Comparison of ENCODE assay signal across 23 mouse cellular contexts in genomic region chr11:43335668-43336265, GRCm38 (mm10).
A peak's percentile ranks its signal among the peaks of the same experiment; 100 is the strongest.
DNase-seq lines count a peak whose midpoint lies in the region; ATAC-seq and TF ChIP-seq lines count a peak whose summit lies in the region.
"Had no signal": no experiment of that assay in that cellular context is flagged by ENCODE, and none has a peak within 500 bp of the region (broad histone marks: within the 10 kb centered on the region; RNA-seq: fewer than 3 reads in every experiment).

No protein-coding gene starts in this region.

- H3K4me2 ChIP-seq in hindbrain, embryonic 12.5 days (replicated peaks), result no peak overlapping the region
- H3K4me2 ChIP-seq in hindbrain, postnatal 0 days (ENCODE audit: low read depth, low read length), result no peak overlapping the region
- no peak overlapping the region for H3K4me2 ChIP-seq in midbrain, embryonic 11.5 days
- H3K4me2 ChIP-seq in midbrain, postnatal 0 days (ENCODE audit: low read depth, low read length, poor library complexity, severe bottlenecking), result no peak overlapping the region
- no peak overlapping the region for H3K4me2 ChIP-seq in forebrain, embryonic 15.5 days (replicated peaks)
- H3K4me2 ChIP-seq in intestine, postnatal 0 days (replicated peaks; ENCODE audit: low read depth), result no peak overlapping the region
- H3K4me2 ChIP-seq: embryonic facial prominence, embryonic 13.5 days; hindbrain, embryonic 13.5 days; limb, embryonic 13.5 days; liver, embryonic 11.5 days; stomach, embryonic 15.5 days had no signal

- H3K9me3 ChIP-seq in hindbrain, embryonic 12.5 days (replicated peaks), result no peaks in the 10 kb centered on the region
- no peaks in the 10 kb centered on the region for H3K9me3 ChIP-seq in hindbrain, postnatal 0 days (ENCODE audit: low read length)
- H3K9me3 ChIP-seq in midbrain, embryonic 11.5 days (ENCODE audit: control insufficient read depth, low read length), result no peaks in the 10 kb centered on the region
- no peaks in the 10 kb centered on the region for H3K9me3 ChIP-seq in midbrain, postnatal 0 days (ENCODE audit: low read length)
- no peaks in the 10 kb centered on the region for H3K9me3 ChIP-seq in forebrain, embryonic 15.5 days
- H3K9me3 ChIP-seq in intestine, postnatal 0 days (ENCODE audit: control insufficient read depth), result no peaks in the 10 kb centered on the region
- H3K9me3 ChIP-seq: embryonic facial prominence, embryonic 13.5 days; hindbrain, embryonic 13.5 days; limb, embryonic 13.5 days; stomach, embryonic 15.5 days had no signal

- H3K36me3 ChIP-seq in hindbrain, embryonic 12.5 days, result no peaks in the 10 kb centered on the region
- no peaks in the 10 kb centered on the region for H3K36me3 ChIP-seq in hindbrain, postnatal 0 days (ENCODE audit: insufficient read depth, low read length)
- H3K36me3 ChIP-seq in midbrain, embryonic 11.5 days (ENCODE audit: control insufficient read depth, insufficient read depth, low read length), result no peaks in the 10 kb centered on the region
- H3K36me3 ChIP-seq in midbrain, postnatal 0 days (ENCODE audit: insufficient read depth, low read length), result no peaks in the 10 kb centered on the region
- H3K36me3 ChIP-seq in forebrain, embryonic 15.5 days, result no peaks in the 10 kb centered on the region
- no peaks in the 10 kb centered on the region for H3K36me3 ChIP-seq in intestine, postnatal 0 days (ENCODE audit: control insufficient read depth, insufficient read depth)
- H3K36me3 ChIP-seq: embryonic facial prominence, embryonic 13.5 days; hindbrain, embryonic 13.5 days; limb, embryonic 13.5 days; stomach, embryonic 15.5 days had no signal

- no peaks in the 10 kb centered on the region for H3K27me3 ChIP-seq in hindbrain, embryonic 12.5 days
- H3K27me3 ChIP-seq in hindbrain, postnatal 0 days (ENCODE audit: insufficient read depth, low read length), result no peaks in the 10 kb centered on the region
- no peaks in the 10 kb centered on the region for H3K27me3 ChIP-seq in midbrain, embryonic 11.5 days (ENCODE audit: control insufficient read depth, insufficient read depth, low read length)
- H3K27me3 ChIP-seq in midbrain, postnatal 0 days (ENCODE audit: insufficient read depth, low read length), result no peaks in the 10 kb centered on the region
- H3K27me3 ChIP-seq in forebrain, embryonic 15.5 days, result no peaks in the 10 kb centered on the region
- no peaks in the 10 kb centered on the region for H3K27me3 ChIP-seq in intestine, postnatal 0 days (replicated peaks; ENCODE audit: control insufficient read depth, insufficient read depth, low read length)
- H3K27me3 ChIP-seq: embryonic facial prominence, embryonic 13.5 days; hindbrain, embryonic 13.5 days; stomach, embryonic 15.5 days had no signal

- intact Hi-C loops in left cerebral cortex, postnatal 10 days (cut with DNase I), result no loop called here

- H3K27ac ChIP-seq in hindbrain, embryonic 12.5 days, result no peak overlapping the region
- H3K27ac ChIP-seq in hindbrain, postnatal 0 days, result no peak overlapping the region
- no peak overlapping the region for H3K27ac ChIP-seq in midbrain, embryonic 11.5 days (ENCODE audit: low read depth, low read length)
- H3K27ac ChIP-seq in midbrain, postnatal 0 days (ENCODE audit: low read depth, low read length), result no peak overlapping the region
- H3K27ac ChIP-seq in forebrain, embryonic 15.5 days (replicated peaks), result no peak overlapping the region
- H3K27ac ChIP-seq in intestine, postnatal 0 days (ENCODE audit: low read depth, low read length), result no peak overlapping the region
- H3K27ac ChIP-seq: embryonic facial prominence, embryonic 13.5 days; hindbrain, embryonic 13.5 days; left cerebral cortex, adult 2 months; limb, embryonic 13.5 days; stomach, embryonic 15.5 days had no signal

- no peak for DNase-seq in hindbrain, postnatal 0 days (ENCODE audit: low spot score)
- DNase-seq in midbrain, embryonic 11.5 days (ENCODE audit: low spot score, missing footprints), result no peak
- no peak for DNase-seq in midbrain, postnatal 0 days (ENCODE audit: low spot score)
- no peak for DNase-seq in left cerebral cortex, postnatal 10 days (ENCODE audit: extremely low spot score in 1 of 2, low spot score in 2 of 2)
- DNase-seq: adrenal gland, postnatal 25 days; cerebellum, adult 18-20 months; gastrocnemius, postnatal 14 days; heart, postnatal 14 days; kidney, adult 2 months; kidney, postnatal 36 days; lung, postnatal 36 days; right cerebral cortex, postnatal 25 days had no signal

- H3K4me3 ChIP-seq in hindbrain, embryonic 12.5 days, result no peak overlapping the region
- H3K4me3 ChIP-seq in hindbrain, postnatal 0 days (ENCODE audit: low read length), result no peak overlapping the region
- no peak overlapping the region for H3K4me3 ChIP-seq in midbrain, embryonic 11.5 days (ENCODE audit: low read depth, low read length)
- no peak overlapping the region for H3K4me3 ChIP-seq in midbrain, postnatal 0 days (ENCODE audit: low read depth, low read length)
- H3K4me3 ChIP-seq in forebrain, embryonic 15.5 days, result no peak overlapping the region
- H3K4me3 ChIP-seq in intestine, postnatal 0 days (ENCODE audit: low read depth, low read length), result no peak overlapping the region
- H3K4me3 ChIP-seq: embryonic facial prominence, embryonic 13.5 days; erythroblast, embryonic 14.5 days; hindbrain, embryonic 13.5 days; left cerebral cortex, adult 2 months; limb, embryonic 13.5 days; stomach, embryonic 15.5 days had no signal

- H3K4me1 ChIP-seq in hindbrain, embryonic 12.5 days, result no peaks in the 10 kb centered on the region
- H3K4me1 ChIP-seq in hindbrain, postnatal 0 days (ENCODE audit: insufficient read depth, low read length), result no peaks in the 10 kb centered on the region
- no peaks in the 10 kb centered on the region for H3K4me1 ChIP-seq in midbrain, embryonic 11.5 days (ENCODE audit: control insufficient read depth, insufficient read depth, low read length)
- H3K4me1 ChIP-seq in midbrain, postnatal 0 days (ENCODE audit: insufficient read depth, low read length), result no peaks in the 10 kb centered on the region
- H3K4me1 ChIP-seq in forebrain, embryonic 15.5 days, result peaks cover 6% of the 10 kb centered on the region; the same call in 1 of the 2 replicates
- no peaks in the 10 kb centered on the region for H3K4me1 ChIP-seq in intestine, postnatal 0 days (replicated peaks; ENCODE audit: control insufficient read depth, insufficient read depth, low read length)
- H3K4me1 ChIP-seq: embryonic facial prominence, embryonic 13.5 days; hindbrain, embryonic 13.5 days; limb, embryonic 13.5 days; stomach, embryonic 15.5 days had no signal

- no peak overlapping the region for H3K9ac ChIP-seq in hindbrain, embryonic 12.5 days
- no peak overlapping the region for H3K9ac ChIP-seq in hindbrain, postnatal 0 days (replicated peaks; ENCODE audit: low read length)
- H3K9ac ChIP-seq in midbrain, embryonic 11.5 days (ENCODE audit: low read length), result no peak overlapping the region
- no peak overlapping the region for H3K9ac ChIP-seq in midbrain, postnatal 0 days (replicated peaks; ENCODE audit: low read length, poor library complexity, severe bottlenecking)
- no peak overlapping the region for H3K9ac ChIP-seq in forebrain, embryonic 15.5 days (replicated peaks)
- no peak overlapping the region for H3K9ac ChIP-seq in intestine, postnatal 0 days (ENCODE audit: low read depth, low read length)
- H3K9ac ChIP-seq: embryonic facial prominence, embryonic 13.5 days; hindbrain, embryonic 13.5 days; limb, embryonic 13.5 days; stomach, embryonic 15.5 days had no signal

- WGBS in hindbrain, embryonic 12.5 days, result 70% methylated on average over 7 of the region's 7 CpGs
- 55% methylated on average over 7 of the region's 7 CpGs for WGBS in hindbrain, postnatal 0 days
- 74% methylated on average over 7 of the region's 7 CpGs for WGBS in midbrain, embryonic 11.5 days
- 69% methylated on average over 7 of the region's 7 CpGs for WGBS in midbrain, postnatal 0 days
- 51% methylated on average over 7 of the region's 7 CpGs for WGBS in forebrain, embryonic 15.5 days
- WGBS in intestine, postnatal 0 days, result 69% methylated on average over 7 of the region's 7 CpGs

- no peak for TF ChIP-seq CTCF in hindbrain, postnatal 0 days (IDR thresholded peaks at IDR 0.05; ENCODE audit: low read depth)
- no peak for TF ChIP-seq CTCF in midbrain, postnatal 0 days (IDR thresholded peaks at IDR 0.05)
- TF ChIP-seq CTCF in intestine, postnatal 0 days (IDR thresholded peaks at IDR 0.05; ENCODE audit: low read depth), result no peak

- ATAC-seq in hindbrain, embryonic 12.5 days (ENCODE audit: low FRiP score), result peak; percentile 57
- no peak for ATAC-seq in hindbrain, postnatal 0 days
- ATAC-seq in midbrain, embryonic 11.5 days (ENCODE audit: low FRiP score), result peak; percentile 83
- ATAC-seq in midbrain, postnatal 0 days (ENCODE audit: low FRiP score), result no peak
- peak; percentile 75 for ATAC-seq in forebrain, embryonic 15.5 days (replicated peaks)
- no peak for ATAC-seq in intestine, postnatal 0 days
- ATAC-seq: CD4-positive, CD25-positive, alpha-beta regulatory T cell, adult 4 months had no signal

Comparison
In these comparisons a context has a peak if more than half of its experiments do, and no peak if none do; other contexts are left out.
1. ATAC-seq: peak in hindbrain, embryonic 12.5 days (single experiment), midbrain, embryonic 11.5 days (single experiment) and forebrain, embryonic 15.5 days (single experiment); none in hindbrain, postnatal 0 days (single experiment), midbrain, postnatal 0 days (single experiment) and intestine, postnatal 0 days (single experiment).